ENCODE assay signal across 1 mouse cellular context in genomic region chr4:140944356-140944755, GRCm38 (mm10).
TF ChIP-seq lines count a peak whose summit lies in the region.

No protein-coding gene starts in this region.

TF ChIP-seq in CH12.LX, 34 proteins besides CTCF, POLR2A, EP300 and RAD21 (continued from another document):
- TF ChIP-seq MXI1 (IDR thresholded peaks at IDR 0.05; ENCODE audit: low read depth, low read length) (no peak), CHD1 (IDR thresholded peaks at IDR 0.05; ENCODE audit: low read depth, low read length) (no peak), ETS1 (conservative IDR thresholded peaks at IDR 0.05; ENCODE audit: low read depth, low read length) (no peak), ZKSCAN1 (IDR thresholded peaks at IDR 0.05; ENCODE audit: borderline replicate concordance, low read depth, low read length) (no peak)
